Mouse (Mus musculus) G1E-ER4 (cell line): Measurements from ENCODE around the gene Hs3st1. TPM values are rescaled to one million over a fixed set of nuclear protein-coding genes. Genes with fewer than 3 reads are reported as not detected.

Source experiments
- GATA1 ChIP-seq: IDR thresholded peaks from one replicate; pipeline ENCODE4 v1.8.0; 2012; ENCODE audit warnings: low read length, inconsistent platforms
- polyA plus RNA-seq: library from polyadenylated mRNA; stranded (reverse); fragments of >175 nt; gene quantifications from 2 replicates; pipeline ENCODE4 v1.2.3, GENCODE M21; 2012

Gene Hs3st1
- polyA plus RNA-seq, 1 experiment, result not detected

DNA sequence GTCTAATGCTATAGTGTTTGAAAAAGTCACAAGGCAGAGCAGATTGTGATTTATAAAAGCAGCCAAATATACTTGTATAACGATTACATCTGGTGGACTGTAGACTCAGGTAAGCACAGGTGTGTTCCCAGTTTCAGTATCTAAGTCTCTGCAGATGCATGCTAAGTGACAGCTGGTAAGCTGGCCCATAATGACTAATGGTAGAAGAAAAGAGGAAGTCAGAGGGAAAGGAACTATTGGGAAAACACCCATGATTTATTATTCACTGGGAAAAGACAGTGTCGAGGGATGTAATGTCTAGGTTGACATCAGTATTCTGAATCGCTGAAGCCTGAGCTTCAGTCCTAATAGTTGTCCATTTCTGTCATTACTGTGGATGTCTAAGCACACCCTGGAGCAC lies 49.7 kb downstream of the Hs3st1 start:
- no peak for TF ChIP-seq GATA1

DNA sequence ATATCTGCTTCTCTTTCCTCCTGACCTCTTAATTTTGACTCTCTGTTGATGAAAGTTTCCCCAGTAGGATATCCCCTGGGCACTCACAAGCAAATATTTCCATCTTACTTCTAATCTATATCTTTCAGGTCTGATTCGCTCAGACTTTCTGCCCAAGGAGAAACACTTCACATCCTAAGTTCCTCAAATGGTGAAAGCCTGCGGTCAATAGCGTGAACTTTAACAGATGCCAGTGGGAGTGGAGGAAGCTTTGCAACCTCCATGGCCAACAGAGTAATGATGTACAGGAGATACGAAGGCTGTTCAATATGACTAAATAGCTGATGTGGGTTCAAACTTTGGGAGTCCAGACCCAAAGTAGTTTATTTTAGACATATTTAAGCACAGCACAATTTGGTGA lies 94.4 kb downstream of the Hs3st1 start:
- no peak for TF ChIP-seq GATA1

DNA sequence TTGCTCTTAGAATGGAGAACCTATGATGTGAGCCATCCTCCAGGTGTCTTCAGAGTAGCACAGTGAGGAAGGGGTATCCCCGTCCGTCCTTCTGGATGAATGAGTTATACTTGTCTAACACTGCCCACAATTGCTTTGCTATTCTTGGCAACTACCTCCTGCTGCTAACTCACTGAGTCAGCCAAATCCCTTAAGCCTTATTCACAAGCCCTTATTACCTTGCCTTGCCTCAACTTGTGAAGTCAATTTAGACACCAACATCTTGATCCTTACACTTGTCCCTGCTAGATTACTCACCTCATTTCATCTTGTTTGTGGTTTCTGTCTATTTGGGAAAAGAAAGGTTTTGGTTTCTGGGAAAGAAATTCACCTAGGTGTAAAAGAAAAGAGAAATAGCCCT lies 95.9 kb downstream of the Hs3st1 start:
- TF ChIP-seq GATA1, result no peak

DNA sequence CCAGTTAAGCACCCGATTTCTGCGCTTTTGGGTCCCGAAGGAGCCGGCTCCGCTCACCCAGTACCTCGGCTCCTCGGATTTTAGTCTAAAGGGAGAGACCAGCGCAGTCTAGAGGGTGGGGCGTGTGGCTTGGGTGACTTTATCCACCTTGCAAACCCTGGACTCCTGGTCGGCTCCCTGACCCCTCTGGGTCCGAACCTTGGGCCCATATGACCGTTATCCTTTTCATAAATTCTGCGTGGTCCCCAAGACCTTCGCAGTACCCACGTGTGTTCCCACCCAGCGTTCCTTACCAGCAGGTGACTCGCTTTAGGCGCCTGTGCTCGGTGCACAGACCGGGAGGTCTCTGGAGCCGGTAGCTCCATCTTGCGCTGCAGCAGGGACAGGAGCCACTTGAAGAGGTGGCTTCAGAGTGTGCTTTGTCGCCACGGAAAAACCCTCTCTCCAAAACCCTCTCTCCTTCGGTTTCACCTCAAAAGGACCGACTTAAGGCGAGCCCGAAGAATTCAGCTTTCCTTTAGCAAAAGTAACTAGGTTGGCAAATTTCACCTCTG lies 110.4 kb downstream of the Hs3st1 start:
- TF ChIP-seq GATA1, result no peak

DNA sequence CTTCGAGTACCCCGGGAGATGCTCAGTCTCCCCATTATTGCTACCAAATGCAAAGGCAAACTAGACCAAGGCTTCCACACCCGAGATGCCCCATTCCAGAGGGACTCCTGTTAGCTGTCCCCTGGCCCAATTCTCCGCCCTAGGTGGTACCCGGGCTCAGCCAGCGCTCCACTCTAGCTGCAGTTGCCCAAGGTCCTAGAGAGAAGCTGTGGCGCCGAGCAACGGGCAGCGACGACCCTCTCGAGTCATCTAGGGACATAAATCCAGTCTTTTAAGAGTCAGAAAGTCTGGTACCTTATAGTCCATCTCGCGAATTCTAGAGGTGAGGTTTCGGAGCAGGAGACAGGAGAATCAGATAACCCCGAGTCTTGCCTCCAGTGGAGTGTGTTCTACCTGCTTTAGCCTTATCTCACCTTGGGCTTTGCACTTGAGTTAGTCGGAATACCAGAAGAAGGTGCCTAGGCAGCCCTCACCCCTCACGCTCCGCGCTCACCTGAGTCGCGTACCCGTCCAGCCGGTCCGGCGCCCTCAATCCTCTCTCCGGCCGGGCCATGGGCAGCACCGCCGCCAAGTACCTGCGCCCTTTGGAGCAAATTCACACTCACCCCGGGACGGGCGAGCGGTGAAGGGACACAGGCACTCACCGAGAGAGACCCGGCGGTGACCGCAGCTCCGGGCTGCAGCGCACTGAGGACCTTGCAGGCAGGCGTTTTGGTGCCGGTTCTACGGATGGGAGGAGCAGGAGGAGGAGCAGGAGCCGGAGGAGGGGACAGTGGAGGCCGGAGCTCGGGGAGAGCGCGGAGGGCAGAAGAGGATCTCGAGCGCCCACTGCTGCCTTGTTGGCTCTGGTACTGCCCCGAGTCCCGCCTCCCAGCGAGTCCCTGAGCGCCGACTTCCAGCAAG lies 111.1 kb downstream of the Hs3st1 start:
- TF ChIP-seq GATA1, result no peak

DNA sequence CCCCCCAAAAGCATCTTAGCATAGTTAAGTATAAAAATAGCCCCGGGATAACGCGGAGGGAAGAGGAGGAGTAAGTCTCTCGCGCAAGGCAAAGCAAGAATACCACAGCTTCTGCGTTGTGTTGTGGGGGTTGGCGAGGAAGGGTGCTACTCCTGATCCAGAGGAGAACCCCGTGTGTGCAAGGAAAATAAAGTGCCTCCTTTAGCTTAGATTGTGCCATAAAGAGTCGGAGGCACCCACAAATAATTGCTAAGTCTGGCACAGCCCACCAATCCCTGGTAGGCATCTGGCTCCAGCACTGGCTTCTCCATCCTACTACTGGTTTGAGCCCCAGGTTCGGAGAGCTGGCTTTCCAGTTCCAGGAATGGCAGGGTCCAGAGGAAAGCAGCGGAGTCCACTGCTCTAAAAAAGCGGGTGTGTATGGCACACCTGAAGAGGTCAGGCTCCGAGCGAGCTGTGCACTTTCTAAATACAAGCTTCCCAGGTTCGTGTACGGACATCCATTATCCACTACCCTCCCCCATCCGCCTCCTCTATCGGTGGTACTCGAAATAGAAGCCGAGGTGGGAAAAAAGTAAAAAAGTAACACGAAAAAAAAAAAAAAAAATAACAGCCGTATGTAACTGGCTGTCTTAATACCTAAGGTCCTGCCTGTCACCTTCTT lies 111.9 kb downstream of the Hs3st1 start:
- TF ChIP-seq GATA1, result no peak

DNA sequence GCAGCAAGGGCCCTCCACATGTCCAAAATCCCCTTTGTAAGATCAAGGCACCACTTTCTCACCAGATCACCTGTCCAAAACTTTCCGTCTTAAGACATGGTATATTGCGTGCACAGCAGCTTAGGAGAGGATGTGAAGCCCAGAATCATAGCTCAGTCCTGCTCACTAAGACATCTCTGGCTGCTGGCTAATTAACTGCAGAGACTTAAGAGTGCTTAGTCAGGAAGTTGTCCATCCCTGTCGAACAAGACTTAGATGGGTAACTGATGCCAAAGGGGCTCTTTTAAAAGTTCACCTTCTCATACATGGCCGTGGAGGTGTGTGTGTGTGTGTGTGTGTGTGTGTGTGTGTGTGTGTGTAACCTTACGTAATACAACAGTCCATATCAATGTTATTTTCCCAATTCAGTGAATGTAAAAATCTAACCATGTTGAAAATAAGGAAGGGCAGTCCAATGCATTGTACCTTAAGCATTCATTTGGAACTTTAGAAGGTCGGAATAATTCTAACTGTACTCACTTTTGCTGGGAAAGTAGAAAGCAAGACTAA lies 113.0 kb downstream of the Hs3st1 start:
- no peak for TF ChIP-seq GATA1

DNA sequence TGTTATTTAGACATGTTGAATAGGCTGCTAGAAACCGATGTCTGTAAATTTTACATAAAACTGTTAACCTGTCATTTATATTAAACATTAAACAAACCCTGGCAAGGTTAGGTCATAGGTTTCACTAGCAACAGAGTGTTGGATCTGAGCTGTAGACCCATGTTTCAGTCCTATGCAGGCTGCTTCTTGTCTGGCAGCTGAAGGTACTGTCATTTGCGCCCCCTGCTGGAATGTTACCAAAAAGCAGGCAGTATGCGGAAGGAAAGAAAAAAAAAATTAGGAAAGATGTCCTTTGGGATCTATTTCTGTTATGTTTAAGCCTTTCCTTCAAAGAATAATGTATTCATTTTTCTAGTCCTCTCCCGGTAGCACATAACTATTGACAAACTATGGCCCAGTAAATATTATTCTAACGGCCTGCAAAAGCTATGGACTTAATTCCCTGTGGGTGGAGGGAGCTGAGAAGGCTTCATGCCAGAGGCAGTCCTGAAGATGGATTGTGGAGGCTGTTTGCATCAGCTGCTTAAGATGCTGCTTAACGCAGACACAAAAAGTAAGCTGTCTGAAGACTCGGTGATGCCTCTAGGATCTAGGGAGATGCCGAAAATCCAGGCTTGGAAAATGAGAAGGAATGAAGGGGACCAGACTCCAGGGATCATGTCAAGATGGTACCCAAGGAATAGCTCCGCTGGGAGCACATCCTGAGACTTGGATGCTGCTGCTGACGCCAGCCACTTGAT lies 115.7 kb downstream of the Hs3st1 start:
- TF ChIP-seq GATA1, result no peak

DNA sequence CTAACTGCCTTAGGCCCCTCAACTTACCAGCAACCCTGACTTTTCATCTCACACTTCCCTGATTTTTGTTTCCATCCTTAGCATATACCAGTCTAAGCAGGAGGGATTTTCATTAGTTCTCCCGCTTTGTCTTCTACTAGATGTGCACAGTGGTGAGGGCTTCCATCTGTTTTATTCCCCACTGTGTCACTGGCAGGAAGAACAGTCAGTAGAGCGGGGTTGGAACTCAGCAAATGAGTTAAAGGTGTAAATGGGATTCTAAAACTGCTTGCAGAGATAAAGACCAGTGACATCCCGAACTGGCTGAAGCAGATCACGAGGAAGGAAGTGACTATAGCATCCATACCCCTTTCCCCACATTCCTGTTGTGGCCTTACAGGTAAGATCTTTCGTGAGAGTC lies 116.3 kb downstream of the Hs3st1 start:
- no peak for TF ChIP-seq GATA1

DNA sequence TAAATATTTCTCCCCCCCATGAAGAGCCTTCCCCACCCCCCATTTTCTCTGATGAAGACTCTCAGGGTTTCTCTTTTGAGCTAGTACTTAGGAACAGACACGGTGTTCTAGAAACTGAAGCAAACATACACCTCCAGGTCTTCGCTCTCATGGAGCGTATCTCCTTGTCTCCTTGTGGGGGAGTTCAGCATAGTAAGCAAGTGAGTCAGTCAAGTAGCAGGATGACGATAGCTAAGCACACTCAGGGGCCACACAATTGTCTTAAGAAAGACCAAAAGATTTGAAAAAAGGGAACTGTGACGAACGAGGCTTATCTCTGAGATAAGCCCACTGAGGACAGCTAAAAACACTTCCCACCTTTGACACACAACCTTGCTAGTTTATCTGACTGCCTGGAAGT lies 117.4 kb downstream of the Hs3st1 start:
- TF ChIP-seq GATA1, result no peak

DNA sequence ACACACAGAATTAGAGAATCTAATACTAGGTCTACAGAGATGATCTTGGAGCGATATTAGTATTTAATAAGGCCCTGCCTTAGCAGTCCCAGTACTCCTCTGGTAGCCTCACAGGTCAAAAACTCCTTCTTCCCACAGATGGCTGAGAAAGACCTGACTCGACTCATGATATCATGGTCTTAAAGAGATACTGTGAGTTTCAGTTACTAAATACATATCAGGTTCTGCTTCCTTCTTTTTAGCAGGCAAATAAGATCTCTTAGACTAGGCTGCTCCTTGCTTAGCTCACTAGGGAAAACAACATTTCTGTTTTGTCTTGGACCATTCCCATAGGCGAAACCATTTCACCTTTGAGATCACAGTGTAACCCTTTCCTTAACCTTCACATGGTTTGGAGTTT lies 119.2 kb downstream of the Hs3st1 start:
- no peak for TF ChIP-seq GATA1

DNA sequence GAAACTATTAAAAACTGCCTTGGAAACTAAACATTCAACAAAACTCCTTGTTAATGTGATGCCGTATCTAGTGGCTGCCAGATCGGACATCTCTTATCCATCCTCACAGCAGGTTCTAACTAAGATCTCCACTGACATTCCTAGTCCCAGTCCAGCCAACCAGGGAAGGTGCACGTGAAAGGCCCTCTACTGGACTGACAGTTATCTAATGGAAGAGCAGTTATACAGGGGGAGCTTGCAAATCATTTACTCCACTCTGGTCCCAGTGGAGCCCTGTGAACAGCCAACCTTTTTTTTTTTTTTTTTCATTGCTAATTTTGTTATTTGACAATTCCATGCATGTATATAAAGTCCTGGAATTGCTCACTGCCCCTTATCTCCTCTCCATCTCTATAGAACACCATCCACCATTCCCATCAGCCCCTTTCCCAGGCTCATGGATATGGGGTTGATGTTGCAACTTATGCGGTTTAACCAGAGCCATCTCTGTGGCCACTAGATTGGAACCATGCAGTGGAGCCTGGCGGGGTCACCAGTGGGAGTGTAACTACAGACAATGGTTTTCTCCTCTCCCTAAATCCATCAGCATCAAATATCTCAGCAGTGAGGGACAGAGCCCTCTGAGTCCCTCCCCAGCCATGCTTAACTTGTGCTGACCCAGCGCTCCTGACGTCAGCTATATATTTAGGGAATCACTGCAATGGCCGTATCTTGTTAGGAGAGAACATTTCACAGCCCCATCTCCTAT lies 120.8 kb downstream of the Hs3st1 start:
- TF ChIP-seq GATA1, result no peak

DNA sequence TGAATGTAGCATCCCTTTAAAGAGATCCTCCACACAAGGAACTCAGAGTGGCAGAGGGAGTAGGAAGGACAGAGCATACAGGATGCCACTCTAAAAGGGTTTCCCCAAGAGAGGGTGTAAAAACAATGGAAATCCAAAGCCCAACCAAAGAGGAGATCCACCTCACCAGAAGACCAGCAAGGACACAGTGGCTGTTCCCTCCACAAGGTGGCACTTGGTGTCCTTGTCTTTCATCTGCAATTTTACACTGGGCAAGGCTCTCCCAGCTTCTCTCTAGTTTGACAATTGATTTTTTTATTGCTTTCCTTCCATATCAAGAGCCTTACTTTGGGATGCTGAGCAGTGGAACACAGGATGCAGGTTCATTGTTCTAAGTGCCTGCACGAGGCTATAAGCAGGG lies 122.1 kb downstream of the Hs3st1 start:
- TF ChIP-seq GATA1, result no peak

DNA sequence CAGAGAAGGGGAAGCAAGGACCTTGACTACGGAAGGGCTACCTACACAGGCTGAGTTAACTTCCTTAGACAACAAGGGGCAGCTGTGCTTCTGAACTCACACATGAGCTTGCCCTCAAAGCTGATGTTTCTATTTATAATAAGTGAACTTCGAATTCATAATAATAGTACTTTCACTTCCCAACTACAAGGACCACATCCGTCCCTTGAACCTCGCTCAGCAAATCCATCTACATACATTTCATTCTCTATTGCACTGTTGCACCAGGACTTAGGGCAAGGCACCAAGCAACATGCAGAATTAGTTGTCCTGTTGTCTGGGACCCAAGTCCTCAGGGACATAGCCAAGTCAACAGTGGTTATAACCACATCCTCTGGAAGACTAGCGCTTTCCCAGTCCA lies 124.4 kb downstream of the Hs3st1 start:
- TF ChIP-seq GATA1, result no peak

DNA sequence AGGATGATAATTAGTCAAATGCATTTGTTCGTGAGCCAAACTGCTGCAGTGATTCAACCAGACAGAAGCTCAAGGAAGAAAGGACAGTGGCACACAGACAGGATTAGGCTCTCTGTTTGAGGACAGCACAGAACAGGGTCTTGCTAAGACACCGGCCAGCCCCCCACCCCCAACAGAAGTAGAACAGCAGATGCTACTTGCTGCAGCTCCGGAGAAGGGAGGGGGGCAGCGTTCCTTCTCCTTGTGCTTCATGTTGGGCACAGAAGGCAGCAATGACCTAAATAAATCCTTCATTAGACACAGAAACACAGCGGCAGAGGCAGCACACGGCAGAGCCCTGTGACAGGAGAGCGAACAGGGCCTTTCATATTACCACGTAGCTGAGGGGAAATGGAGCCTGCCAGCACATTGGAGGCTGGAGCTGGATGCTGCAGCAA lies 130.2 kb downstream of the Hs3st1 start:
- no peak for TF ChIP-seq GATA1
